Mouse (Mus musculus) left cerebral cortex, postnatal 4 days (tissue): ENCODE measurements around the gene Utrn. TPM values are rescaled to one million over a fixed set of nuclear protein-coding genes. Genes with fewer than 3 reads are reported as not detected.
A peak's percentile ranks its signal among the peaks of the same experiment; 100 is the strongest.

Experiments
- DNase-seq: peaks from one replicate; pipeline ENCODE4 v3.0.0-alpha.2; 2022
- intact Hi-C: fragments of 180-260 bp; cut with DNase I; formaldehyde crosslinking; loops from one replicate; pipeline ENCODE4 v1.15.1; 2025
- total RNA-seq, 2 experiments: library from RNA; stranded (reverse); gene quantifications; 2 replicates each; pipeline ENCODE4 v1.2.3; 2021

The Utrn gene
- total RNA-seq, 2 experiments from 2014 or later = 32.1 to 34.6 TPM

DNA sequence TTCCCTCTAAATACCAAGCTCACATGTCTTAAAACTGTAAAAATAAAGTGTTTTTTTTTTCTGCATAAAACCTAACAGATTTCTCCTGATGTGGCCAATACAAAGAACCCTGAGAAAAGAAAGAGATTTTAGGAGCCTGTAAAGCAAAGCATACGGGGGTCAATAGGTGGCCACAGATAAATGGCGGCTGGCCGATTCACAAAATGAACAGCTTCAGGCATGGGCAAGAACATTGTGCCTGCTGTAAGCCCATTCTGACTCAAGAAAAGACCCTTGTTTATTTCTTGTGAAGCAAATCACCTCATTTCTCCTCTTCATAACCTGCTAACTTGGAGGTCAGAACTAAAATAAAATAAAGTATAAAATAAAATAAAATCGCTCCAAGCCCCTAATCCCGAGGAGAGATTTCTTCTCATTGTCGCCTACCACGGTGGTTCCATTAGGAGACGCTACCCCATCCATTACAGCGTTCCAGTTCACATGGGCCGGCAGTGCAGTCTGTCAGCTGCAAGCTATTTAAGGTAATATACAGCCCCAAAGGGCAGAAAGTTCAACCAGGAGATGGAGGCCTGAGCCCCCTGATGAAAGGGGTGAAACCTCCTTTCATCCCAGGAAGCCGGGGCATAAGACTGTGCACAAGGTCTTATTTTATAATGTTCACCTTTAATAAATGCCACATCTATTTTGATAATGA lies 316.8 kb downstream of the Utrn start:
- intact Hi-C loops = no loop called here
- DNase-seq = no peak

DNA sequence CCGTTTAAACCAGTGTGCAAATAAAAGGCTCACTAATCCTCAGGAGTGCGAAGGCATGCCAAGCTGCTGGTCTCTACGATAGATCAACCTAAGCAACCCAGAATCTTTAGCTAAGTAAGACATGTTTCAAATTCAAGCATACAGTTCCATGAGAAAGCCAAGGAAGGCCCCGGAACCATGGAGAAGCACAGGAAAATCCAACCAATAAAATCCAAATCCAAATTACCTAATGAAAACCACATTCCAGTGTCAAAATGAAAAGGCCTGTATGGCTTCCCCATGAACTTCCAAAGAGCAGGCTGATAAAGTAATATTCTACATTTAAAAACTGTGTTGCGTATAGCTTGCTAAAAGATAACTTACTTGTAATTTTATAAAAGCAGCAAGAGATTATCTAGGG lies 317.4 kb downstream of the Utrn start:
- DNase-seq = no peak
- intact Hi-C loops = no loop called here

DNA sequence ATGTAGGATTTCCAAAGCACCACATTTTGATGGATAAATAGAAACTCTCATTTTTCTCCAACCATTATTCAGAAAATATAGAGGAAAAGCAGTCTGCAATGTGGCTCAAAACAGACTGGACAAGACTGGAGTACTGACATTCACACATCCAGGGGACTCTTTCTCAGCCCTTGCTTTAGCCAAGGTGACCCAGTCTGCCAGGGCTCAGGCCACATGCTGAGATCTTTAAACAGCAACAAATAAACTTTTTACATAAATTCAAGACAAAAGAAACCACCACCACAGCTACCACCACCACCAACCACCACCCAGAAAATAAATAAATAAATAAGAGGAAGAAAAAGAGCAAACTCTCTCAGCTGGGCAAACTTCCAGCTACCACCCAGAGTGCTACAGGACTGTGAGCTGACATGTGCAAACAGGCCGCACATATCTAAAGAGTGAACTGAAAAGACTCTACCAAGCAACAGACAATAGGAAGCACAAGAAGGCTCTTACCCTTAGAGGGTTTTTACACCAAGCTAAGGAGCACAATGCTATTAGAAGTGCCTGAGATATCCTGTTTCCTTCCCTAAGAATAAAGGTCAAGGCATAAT lies 319.1 kb downstream of the Utrn start:
- intact Hi-C loops = no loop called here
- peak; percentile 22 for DNase-seq

DNA sequence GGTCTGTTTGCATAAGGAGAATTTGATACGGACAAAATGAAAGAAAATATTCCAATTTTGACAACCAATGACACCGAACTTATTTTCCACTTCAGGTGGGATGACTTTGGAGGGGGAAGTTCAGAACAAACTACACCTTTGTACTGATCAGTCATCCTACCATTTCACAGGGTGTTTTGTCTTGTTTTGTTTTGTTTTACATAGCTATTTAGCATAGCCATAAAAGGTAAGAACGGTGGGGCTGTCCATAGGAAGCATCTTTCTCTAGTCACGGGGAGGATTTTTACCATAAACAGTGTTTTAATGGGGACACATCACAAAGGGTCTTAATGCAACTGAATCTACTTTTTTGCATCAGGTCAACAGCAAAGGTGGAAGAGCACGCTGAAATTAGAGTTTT lies 319.9 kb downstream of the Utrn start:
- DNase-seq = no peak
- intact Hi-C loops = no loop called here

DNA sequence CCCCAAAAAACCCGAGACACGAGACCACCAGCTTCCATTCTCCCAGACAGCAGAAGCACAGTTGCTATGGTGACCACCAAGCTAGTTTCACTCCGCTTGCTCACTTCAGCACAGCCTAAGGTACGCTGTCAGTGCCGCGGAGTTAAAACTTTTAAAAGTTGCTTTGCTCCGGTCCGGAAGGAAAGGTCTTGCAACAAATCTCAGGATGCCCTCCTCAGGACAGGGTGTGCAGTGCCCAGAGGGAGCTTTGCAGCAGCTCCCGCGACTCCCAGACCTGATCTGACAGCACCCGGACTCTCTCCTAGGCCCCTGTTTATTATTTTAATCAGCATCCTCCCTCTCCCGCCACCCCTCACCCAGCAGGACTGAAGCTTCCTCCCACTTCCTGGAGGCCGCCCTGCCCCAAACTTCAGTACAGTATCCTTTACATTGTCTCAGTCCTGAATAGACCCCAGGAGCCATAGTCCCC lies 320.5 kb downstream of the Utrn start:
- intact Hi-C loops = no loop called here
- peak; percentile 11 for DNase-seq

DNA sequence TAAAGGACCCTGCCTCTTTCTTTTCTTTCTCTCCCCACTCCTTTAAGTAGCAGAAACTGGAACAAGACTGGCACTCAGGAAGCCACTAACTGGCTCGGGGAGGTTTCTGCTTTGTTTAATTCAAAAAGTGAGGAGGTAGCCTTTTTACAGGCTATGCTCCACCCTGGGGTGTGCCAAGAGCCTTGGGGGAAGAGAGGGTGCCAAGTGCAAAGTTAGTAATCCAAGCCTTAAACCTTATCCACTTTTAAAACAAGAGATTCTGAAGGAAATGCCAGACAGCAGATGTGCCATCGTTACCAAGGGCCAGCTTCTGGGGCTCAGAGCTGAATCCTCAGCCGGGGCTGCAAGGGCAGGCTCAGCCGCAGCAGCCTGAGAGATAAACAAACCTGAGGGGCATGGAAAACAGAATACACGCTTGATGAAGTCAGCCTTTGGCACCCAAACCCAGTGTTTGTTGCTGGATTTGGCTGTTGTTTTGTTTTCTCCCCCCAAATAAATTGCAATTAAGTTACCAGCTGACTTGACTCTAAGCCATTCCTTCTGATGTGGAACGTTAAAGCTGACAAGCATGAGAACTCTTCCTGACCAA lies 322.0 kb downstream of the Utrn start:
- intact Hi-C loops = no loop called here
- DNase-seq = peak; percentile 18

DNA sequence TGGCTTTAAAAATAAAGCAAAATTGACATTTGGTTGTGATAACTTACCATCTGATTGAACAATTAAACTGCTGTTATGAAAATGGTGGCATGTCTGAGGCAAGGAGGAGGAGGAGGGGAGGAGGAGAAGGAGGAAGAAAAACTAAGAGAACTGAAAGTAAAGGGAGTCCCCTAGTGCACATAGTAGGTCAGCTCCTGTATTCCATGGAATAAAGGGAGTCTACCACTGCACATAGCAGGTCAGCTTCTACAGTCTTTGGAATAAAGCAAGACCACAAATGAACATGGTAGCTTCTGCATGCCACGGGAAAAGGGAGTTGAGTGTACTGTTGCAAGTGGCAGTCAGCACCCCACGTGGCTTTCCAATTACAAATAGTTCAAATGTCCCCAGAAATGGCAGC lies 323.7 kb downstream of the Utrn start:
- intact Hi-C loops = no loop called here
- no peak for DNase-seq

DNA sequence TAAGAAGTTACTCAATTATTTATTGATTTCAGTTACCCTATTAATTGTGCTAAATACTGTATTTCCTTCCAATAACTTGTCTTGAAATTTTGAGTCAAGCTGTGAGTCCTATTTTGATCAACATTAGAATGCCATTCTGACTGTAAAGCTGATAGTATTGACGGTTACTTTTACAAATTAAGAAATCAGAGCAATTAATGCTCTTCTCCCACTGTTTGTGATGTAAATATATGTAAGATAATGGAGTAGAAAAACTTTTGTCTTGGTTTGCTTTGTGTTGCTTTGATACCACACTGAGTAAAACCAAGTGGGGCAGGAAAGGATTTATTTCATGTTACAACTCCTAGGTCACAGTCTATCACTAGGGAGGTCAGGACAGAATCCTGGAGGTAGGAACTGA lies 327.4 kb downstream of the Utrn start:
- DNase-seq = no peak
- intact Hi-C loops = no loop called here

DNA sequence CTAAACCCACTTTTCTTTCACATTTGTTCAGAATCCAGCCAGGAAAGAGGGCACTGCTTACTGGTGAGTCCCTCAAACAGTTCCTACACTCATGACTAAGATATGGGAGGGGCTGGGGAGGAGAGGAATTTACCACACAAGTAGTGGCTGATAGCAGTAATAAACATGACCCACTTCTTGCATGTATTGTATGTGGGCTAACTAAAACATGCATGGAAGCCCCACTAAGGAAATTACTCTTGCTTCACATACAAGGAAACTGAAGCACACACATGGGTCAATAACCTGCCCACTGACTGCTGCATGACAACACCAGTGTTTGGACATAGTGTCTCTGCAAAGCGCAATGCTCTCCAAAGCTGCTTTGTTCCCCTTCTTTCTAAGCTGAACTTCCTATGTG lies 333.9 kb downstream of the Utrn start:
- DNase-seq = no peak
- intact Hi-C loops = loop anchor here (5.0 kb wide), 1 partner anchor 303 kb away; no protein-coding TSS in a partner anchor

DNA sequence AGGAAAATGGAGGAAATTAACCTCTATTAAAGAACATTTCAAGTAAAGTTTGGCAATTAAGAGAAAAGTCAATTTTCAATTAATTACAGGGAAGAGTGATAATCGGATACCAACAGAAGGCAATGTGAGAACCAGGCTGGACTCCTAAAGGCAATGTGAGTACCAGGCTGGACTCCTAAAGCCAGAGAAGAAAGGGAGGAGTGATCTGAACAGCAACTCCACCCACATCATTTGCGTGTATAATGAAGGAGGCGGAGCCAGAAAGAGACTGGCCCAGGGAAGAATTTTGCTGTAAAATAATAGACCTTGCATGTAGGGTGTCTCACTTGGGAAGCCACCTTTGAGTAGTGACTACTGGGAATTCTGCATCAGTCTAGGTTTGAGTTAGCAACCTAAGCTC lies 334.4 kb downstream of the Utrn start:
- no peak for DNase-seq
- intact Hi-C loops = loop anchor here (5.0 kb wide), 1 partner anchor 302 kb away; no protein-coding TSS in a partner anchor

DNA sequence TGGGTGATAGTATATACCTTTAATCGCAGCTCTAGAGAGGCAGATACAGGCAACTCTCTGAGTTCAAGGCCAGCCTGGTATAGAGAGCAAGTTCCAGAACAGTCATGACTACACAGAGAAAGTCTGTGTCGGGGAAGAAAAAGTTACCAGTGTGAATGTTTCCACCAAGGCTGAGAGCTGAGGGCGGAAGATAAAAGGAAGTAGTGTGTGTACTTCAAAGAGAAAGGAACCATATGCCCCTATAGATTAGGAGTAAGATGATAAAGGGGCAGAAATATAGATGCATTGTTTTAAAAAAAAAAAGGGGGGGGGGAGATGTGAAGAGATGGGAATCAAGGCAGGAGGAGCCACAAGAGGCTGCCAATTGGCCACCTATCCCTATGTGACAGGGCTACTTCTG lies 334.9 kb downstream of the Utrn start:
- no peak for DNase-seq
- intact Hi-C loops = no loop called here

DNA sequence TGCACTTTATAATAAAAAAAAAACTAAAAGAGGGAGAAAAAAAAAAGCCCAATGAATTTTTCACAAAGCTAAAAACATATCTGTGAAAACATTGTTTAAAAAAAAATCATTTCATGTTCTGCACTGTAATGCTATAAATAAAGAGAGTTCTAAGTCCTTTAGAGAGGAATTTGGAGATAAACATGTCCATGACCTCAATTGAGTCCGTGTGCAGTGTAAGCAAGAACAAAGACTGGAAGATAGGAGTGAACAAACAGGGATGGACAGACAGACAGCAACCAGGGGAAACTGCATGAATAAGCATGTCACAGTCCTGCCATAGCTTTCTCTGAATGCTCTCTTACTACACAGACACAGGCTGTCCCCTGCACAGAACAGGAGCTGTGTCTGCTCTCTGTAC lies 347.1 kb downstream of the Utrn start:
- intact Hi-C loops = no loop called here
- DNase-seq = no peak

DNA sequence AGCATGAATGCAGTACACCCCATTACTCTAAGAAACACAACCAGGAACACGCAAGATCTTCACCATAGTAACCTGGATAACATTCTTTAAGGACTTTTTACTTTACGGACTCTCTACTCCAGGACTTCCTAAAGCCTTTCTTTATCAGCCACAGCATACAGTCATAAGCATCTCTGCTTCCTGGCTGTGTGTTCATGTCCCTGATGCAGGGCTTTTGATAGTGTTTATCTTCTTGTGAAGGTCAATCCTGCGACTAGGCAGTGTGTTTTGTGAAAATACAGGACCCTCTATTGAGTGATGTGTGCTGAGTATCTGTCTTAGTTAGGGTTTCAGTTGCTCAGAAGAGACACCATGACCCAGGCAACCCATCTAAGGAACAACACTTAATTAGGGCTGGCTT lies 351.0 kb downstream of the Utrn start:
- no peak for DNase-seq

DNA sequence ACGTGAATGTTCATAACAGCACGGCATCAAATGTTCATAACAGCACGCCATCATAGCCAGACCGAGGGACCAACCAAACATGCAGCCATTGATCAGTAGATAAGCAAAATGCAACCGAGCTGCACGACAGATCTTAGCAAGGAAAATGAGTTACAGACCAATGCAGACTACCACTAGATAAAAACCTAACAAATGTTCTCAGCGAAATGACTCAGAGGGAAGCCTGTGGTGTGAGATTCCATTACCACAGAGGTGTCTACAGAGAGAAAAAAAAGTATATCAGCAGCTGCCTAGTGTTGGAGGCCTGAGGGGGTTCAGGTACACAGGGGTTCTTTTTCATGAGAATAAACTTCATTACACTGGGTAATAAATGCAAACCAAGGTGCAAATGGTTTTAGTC lies 363.6 kb downstream of the Utrn start:
- intact Hi-C loops = no loop called here
- DNase-seq = no peak

More for the DNA sequence above, 351.0 kb downstream of the Utrn start:
- intact Hi-C loops = no loop called here

DNA sequence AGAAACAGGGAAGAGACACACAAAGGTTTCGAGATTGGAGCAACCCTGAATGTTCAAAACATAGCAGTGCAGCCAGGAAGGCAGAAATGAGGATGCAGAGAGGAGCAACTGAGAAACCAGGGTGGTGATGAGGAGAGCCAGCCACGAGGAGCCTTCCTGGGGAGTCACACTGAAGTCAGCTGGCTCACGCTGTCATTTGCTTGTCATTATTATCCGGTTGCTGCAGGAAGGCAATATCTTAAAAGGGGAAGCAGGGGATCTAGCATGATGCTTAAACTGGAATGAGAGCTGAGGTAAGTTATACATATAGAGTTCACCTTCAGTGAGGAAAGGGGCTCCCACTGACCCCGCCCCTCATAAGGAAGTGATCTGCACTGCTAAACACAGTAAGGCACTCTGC lies 368.7 kb downstream of the Utrn start:
- DNase-seq = no peak
- intact Hi-C loops = no loop called here

DNA sequence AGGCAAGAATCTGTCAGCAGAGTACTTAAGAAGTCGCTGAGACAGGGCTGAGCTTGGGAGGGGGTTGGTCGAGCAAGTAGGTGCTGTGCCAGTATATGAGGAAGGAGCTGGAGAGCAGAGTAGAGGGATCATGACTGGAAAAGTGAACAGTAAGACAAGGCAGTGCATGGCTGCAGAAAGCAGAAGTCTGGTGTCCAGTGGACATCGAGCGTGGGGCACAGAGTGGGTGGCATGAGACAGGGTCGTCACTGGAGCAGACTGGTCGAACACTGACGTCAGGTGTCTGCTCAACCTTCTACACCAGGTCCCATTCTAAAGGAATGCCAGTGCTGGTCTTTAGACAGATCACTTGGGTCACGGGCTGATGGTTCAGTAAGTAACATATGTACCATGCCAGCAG lies 371.6 kb downstream of the Utrn start:
- DNase-seq = no peak
- intact Hi-C loops = no loop called here

DNA sequence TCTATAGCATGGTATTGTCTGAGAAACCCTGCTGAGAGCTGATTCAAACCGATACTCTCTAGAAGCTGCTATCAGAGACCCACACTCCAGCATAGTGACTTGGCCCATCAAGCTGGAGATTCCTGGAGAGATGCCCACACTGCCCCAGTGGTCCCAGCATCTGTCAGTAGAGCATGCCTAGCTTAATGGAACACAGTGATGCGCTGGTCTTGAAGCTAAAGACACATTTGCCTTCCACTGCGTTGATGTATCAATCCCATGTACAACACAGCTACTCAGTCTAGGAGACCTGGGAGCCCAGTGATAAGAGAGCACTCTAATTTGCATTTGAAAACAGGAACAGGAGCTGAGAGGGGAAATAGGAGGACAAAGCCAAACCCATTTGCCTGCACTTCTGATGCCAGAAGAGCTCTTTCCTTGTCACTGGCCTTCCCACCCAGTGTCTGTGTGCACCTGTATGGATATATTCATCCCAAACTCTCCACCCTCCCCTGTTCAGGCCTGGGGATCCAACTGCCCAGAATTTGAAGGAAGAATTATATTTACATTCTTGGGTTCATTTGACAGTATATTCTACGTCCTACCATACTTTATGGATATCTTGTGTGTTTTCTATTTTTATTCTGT lies 379.5 kb downstream of the Utrn start:
- intact Hi-C loops = no loop called here
- DNase-seq = peak; percentile 51

DNA sequence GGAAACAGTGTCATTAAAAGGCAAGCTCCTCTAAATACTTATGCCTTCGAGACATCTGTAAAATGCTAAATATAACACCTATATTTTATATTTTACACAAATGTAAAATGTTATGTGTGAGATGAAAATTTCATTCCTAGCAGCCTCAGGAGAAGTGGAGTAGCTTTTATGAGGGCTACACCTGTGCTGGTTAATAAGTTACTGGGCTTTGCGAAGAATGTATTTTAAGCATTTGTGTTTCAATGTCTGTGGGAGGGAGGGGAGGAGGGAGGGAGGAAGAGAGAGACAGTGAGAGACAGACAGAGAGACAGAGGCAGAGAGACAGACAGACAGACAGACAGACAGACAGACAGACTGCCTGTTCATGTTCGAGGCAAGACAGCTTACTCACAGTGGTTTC lies 380.6 kb downstream of the Utrn start:
- DNase-seq = no peak
- intact Hi-C loops = no loop called here

DNA sequence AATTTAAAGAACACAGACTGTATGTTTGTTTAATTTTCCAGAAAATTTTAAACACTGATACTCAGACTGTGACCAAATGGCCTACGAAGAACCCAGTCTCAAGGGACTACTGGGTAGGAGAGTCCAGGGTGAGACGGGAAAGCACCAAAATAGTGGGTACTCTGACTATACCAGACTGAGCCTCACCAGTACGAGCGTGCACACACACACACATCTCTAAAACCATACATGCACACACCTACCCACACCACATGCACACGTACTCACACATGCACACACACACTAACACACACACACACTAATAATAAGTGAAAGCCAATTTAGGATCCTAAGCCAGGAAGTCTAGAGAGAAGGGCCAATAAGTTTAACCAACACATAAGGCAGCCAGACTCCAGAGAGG lies 381.0 kb downstream of the Utrn start:
- intact Hi-C loops = no loop called here
- DNase-seq = no peak

DNA sequence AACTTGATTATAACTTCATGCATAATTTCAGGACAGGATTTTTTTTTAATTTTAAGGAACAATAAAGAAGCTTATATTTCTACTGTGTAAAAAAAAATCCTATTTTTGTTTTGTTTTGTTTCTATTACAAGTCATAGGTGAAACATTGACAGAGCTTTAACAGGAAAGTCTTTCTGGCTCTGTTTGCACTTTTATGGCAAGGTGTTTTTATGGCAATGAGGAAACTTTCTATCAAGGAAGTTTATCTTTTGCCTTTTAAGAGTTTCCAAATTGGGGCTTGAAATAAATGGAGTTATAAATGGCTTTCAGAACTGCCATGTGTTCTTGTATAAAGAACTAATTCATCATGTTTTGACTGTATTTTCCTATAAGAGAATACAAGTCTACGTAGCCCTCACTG lies 385.7 kb downstream of the Utrn start:
- intact Hi-C loops = no loop called here
- no peak for DNase-seq

DNA sequence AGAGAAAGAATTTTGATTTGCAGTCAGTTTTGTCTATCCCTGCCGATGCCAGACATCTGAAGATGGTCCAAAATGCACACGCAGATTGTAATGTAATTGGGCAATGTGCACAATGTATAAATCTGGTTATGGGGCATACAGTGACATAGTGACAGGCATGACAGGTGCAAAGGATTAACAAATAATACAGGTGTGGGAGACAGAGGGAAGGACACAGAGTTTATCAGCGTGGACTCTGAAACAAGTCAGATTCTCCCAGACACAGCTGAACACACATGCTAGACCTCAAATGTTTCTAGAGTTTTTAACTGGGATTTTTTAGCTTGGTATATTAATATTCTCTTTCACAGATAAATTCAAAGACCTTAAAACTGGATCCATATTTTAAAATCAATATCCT lies 386.2 kb downstream of the Utrn start:
- intact Hi-C loops = no loop called here
- no peak for DNase-seq
